ENCODE assay signal across 9 mouse cellular contexts in genomic region chr7:4521231-4522003, GRCm38 (mm10). TPM values are rescaled to one million over a fixed set of nuclear protein-coding genes. Genes with fewer than 3 reads are reported as not detected.
DNase-seq lines count a peak whose midpoint lies in the region; ATAC-seq lines count a peak whose summit lies in the region.
"Had no signal": no experiment of that assay in that cellular context is flagged by ENCODE, and none has a peak within 500 bp of the region (broad histone marks: within the 10 kb centered on the region; RNA-seq: fewer than 3 reads in every experiment).

No protein-coding gene starts in this region.

- peaks cover 31% of the 10 kb centered on the region for H3K4me1 ChIP-seq in kidney, embryonic 15.5 days
- peaks cover 6% of the 10 kb centered on the region for H3K4me1 ChIP-seq in forebrain, embryonic 16.5 days (replicated peaks; ENCODE audit: control insufficient read depth, insufficient read depth, low read length)
- no peaks in the 10 kb centered on the region; the same call in 1 of the 2 replicates for H3K4me1 ChIP-seq in limb, embryonic 11.5 days (ENCODE audit: control insufficient read depth, insufficient read depth, low read length)
- peaks cover 4% of the 10 kb centered on the region; the same call in 1 of the 2 replicates for H3K4me1 ChIP-seq in stomach, embryonic 16.5 days (ENCODE audit: control insufficient read depth, insufficient read depth, low read length)

- H3K9me3 ChIP-seq in kidney, embryonic 15.5 days (replicated peaks) = no peaks in the 10 kb centered on the region
- no peaks in the 10 kb centered on the region for H3K9me3 ChIP-seq in forebrain, embryonic 16.5 days (ENCODE audit: control insufficient read depth, low read length)
- H3K9me3 ChIP-seq in limb, embryonic 11.5 days (ENCODE audit: control insufficient read depth, low read length) = no peaks in the 10 kb centered on the region
- H3K9me3 ChIP-seq in stomach, embryonic 16.5 days (replicated peaks; ENCODE audit: control insufficient read depth, low read length) = no peaks in the 10 kb centered on the region

- no peak overlapping the region for H3K9ac ChIP-seq in kidney, embryonic 15.5 days
- no peak overlapping the region; the same call in 1 of the 2 replicates for H3K9ac ChIP-seq in forebrain, embryonic 16.5 days (replicated peaks; ENCODE audit: low read depth, low read length)
- no peak overlapping the region for H3K9ac ChIP-seq in limb, embryonic 11.5 days (ENCODE audit: low read length)
- H3K9ac ChIP-seq in stomach, embryonic 16.5 days (ENCODE audit: low read length) = peak overlapping the region; percentile 28; the same call in 1 of the 2 replicates

- no peaks in the 10 kb centered on the region for H3K36me3 ChIP-seq in kidney, embryonic 15.5 days
- H3K36me3 ChIP-seq in forebrain, embryonic 16.5 days (ENCODE audit: control insufficient read depth, insufficient read depth) = no peaks in the 10 kb centered on the region
- H3K36me3 ChIP-seq in limb, embryonic 11.5 days (ENCODE audit: control insufficient read depth, insufficient read depth, low read length) = no peaks in the 10 kb centered on the region
- H3K36me3 ChIP-seq in stomach, embryonic 16.5 days (ENCODE audit: control insufficient read depth, insufficient read depth, low read length) = no peaks in the 10 kb centered on the region

- ATAC-seq in kidney, embryonic 15.5 days (replicated peaks; ENCODE audit: low FRiP score) = 0 out of 2 replicates have a peak, but pooled peaks have one; percentile 4
- no peak for ATAC-seq in forebrain, embryonic 16.5 days
- 0 out of 2 replicates have a peak, but pooled peaks have one; percentile 1 for ATAC-seq in limb, embryonic 11.5 days (ENCODE audit: insufficient number of reproducible peaks, low FRiP score, low TSS enrichment, low read depth)
- no peak for ATAC-seq in stomach, embryonic 16.5 days (ENCODE audit: insufficient read depth, low FRiP score)
- ATAC-seq in cerebellum, adult (ENCODE audit: insufficient number of reproducible peaks, low FRiP score, low TSS enrichment) = no peak
- no peak for ATAC-seq in monocyte, adult 5-6 weeks (replicated peaks; ENCODE audit: insufficient number of reproducible peaks, low FRiP score, low TSS enrichment, poor library complexity, severe bottlenecking)

- 28% methylated on average over 32 of the region's 32 CpGs for WGBS in kidney, embryonic 15.5 days
- 37% methylated on average over 32 of the region's 32 CpGs for WGBS in forebrain, embryonic 16.5 days
- 32% methylated on average over 32 of the region's 32 CpGs for WGBS in limb, embryonic 11.5 days
- 29% methylated on average over 32 of the region's 32 CpGs for WGBS in stomach, embryonic 16.5 days

- H3K4me2 ChIP-seq in kidney, embryonic 15.5 days = peak overlapping the region; percentile 58
- H3K4me2 ChIP-seq in forebrain, embryonic 16.5 days (ENCODE audit: low read length) = peak overlapping the region; percentile 59
- peak overlapping the region; percentile 28 for H3K4me2 ChIP-seq in limb, embryonic 11.5 days (ENCODE audit: low read depth, severe bottlenecking)
- peak overlapping the region; percentile 56 for H3K4me2 ChIP-seq in stomach, embryonic 16.5 days (ENCODE audit: low read depth, low read length)

- peak overlapping the region; percentile 29 for H3K4me3 ChIP-seq in kidney, embryonic 15.5 days (replicated peaks)
- H3K4me3 ChIP-seq in forebrain, embryonic 16.5 days (replicated peaks; ENCODE audit: low read length) = peak overlapping the region; percentile 27
- H3K4me3 ChIP-seq in limb, embryonic 11.5 days (ENCODE audit: low read depth, low read length) = no peak overlapping the region
- H3K4me3 ChIP-seq in stomach, embryonic 16.5 days (replicated peaks; ENCODE audit: low read length) = peak overlapping the region; percentile 34

- H3K27ac ChIP-seq in kidney, embryonic 15.5 days = no peak overlapping the region
- H3K27ac ChIP-seq in forebrain, embryonic 16.5 days (ENCODE audit: low read length) = no peak overlapping the region
- H3K27ac ChIP-seq in limb, embryonic 11.5 days (replicated peaks; ENCODE audit: low read depth, low read length) = no peak overlapping the region
- no peak overlapping the region for H3K27ac ChIP-seq in stomach, embryonic 16.5 days (ENCODE audit: low read length)

- DNase-seq in kidney, postnatal 25 days = no peak
- no peak for DNase-seq in limb, embryonic 11.5 days (ENCODE audit: low spot score)
- no peak for DNase-seq in gastrocnemius, adult 8-10 months (ENCODE audit: low spot score in 2 of 2)

- no peaks in the 10 kb centered on the region for H3K27me3 ChIP-seq in kidney, embryonic 15.5 days
- H3K27me3 ChIP-seq in forebrain, embryonic 16.5 days (replicated peaks; ENCODE audit: control insufficient read depth, insufficient read depth, low read length) = 0 out of 2 replicates have a peak, but pooled peaks cover 4% of the 10 kb centered on the region
- no peaks in the 10 kb centered on the region for H3K27me3 ChIP-seq in limb, embryonic 11.5 days (ENCODE audit: control insufficient read depth, insufficient read depth, low read length)
- H3K27me3 ChIP-seq in stomach, embryonic 16.5 days (ENCODE audit: control insufficient read depth, insufficient read depth, low read length) = no peaks in the 10 kb centered on the region
- H3K27me3 ChIP-seq: CH12.LX had no signal

RNA-seq across cellular contexts. Expression of gene Tnni3, which starts 2.6 kb away (rescaled TPM):
- polyA plus RNA-seq in kidney, embryonic 15.5 days (2015; fragmentation: Nextera tagmentation; extraction: Ambion mirVana) = 6.6 and 6.9 TPM in 2 replicates
- polyA plus RNA-seq in forebrain, embryonic 16.5 days (2015; fragmentation: Nextera tagmentation; extraction: Ambion mirVana) = 1.2 and 1.7 TPM in 2 replicates
- polyA plus RNA-seq in limb, embryonic 11.5 days (2014; fragmentation: Nextera tagmentation; extraction: Ambion mirVana) = 3.2 and 5.3 TPM in 2 replicates
- 5.1 and 7.4 TPM in 2 replicates for polyA plus RNA-seq in stomach, embryonic 16.5 days (2015; fragmentation: Nextera tagmentation; extraction: Ambion mirVana)
- 1 to 10 TPM; 1.8 to 3.0 (median 2.3) TPM for total RNA-seq in gastrocnemius, adult 8-10 months (2022)
- total RNA-seq in monocyte, adult 5-6 weeks (2017) = 6.1 to 6.3 TPM in 2 of 3 replicates, not detected in the other

RNA-seq across cellular contexts. Expression of gene Tnnt1, which starts 5.2 kb away (rescaled TPM):
- polyA plus RNA-seq in kidney, embryonic 15.5 days (2015; fragmentation: Nextera tagmentation; extraction: Ambion mirVana) = 37.2 and 48.6 TPM in 2 replicates
- 2.1 and 2.6 TPM in 2 replicates for polyA plus RNA-seq in forebrain, embryonic 16.5 days (2015; fragmentation: Nextera tagmentation; extraction: Ambion mirVana)
- polyA plus RNA-seq in limb, embryonic 11.5 days (2014; fragmentation: Nextera tagmentation; extraction: Ambion mirVana) = 59.4 and 64.7 TPM in 2 replicates
- 26.7 and 111 TPM in 2 replicates for polyA plus RNA-seq in stomach, embryonic 16.5 days (2015; fragmentation: Nextera tagmentation; extraction: Ambion mirVana)
- total RNA-seq in gastrocnemius, adult 8-10 months (2022) = 100 to 1,000 TPM; 464 to 544 (median 482) TPM
- not detected in 3 replicates for total RNA-seq in monocyte, adult 5-6 weeks (2017)

RNA-seq across cellular contexts. Expression of gene Dnaaf3, which starts 10.8 kb away (rescaled TPM):
- polyA plus RNA-seq in kidney, embryonic 15.5 days (2015; fragmentation: Nextera tagmentation; extraction: Ambion mirVana) = 3.2 and 3.5 TPM in 2 replicates
- 1.4 and 1.6 TPM in 2 replicates for polyA plus RNA-seq in forebrain, embryonic 16.5 days (2015; fragmentation: Nextera tagmentation; extraction: Ambion mirVana)
- 1.9 and 2.4 TPM in 2 replicates for polyA plus RNA-seq in limb, embryonic 11.5 days (2014; fragmentation: Nextera tagmentation; extraction: Ambion mirVana)
- polyA plus RNA-seq in stomach, embryonic 16.5 days (2015; fragmentation: Nextera tagmentation; extraction: Ambion mirVana) = 2.2 TPM in 2 replicates
- under 1 TPM in 1 of 4 experiments, not detected in 3; 0.13 TPM for total RNA-seq in gastrocnemius, adult 8-10 months (2022)
- total RNA-seq in monocyte, adult 5-6 weeks (2017) = 0.85 to 2.0 TPM (median 1.8 TPM) in 3 replicates

RNA-seq across cellular contexts. Expression of gene Ppp1r12c, which starts 19.9 kb away (rescaled TPM):
- 38.2 and 43.9 TPM in 2 replicates for polyA plus RNA-seq in kidney, embryonic 15.5 days (2015; fragmentation: Nextera tagmentation; extraction: Ambion mirVana)
- 40.6 and 50.0 TPM in 2 replicates for polyA plus RNA-seq in forebrain, embryonic 16.5 days (2015; fragmentation: Nextera tagmentation; extraction: Ambion mirVana)
- 40.9 and 46.0 TPM in 2 replicates for polyA plus RNA-seq in limb, embryonic 11.5 days (2014; fragmentation: Nextera tagmentation; extraction: Ambion mirVana)
- 20.3 and 22.3 TPM in 2 replicates for polyA plus RNA-seq in stomach, embryonic 16.5 days (2015; fragmentation: Nextera tagmentation; extraction: Ambion mirVana)
- 10 to 100 TPM; 11.6 to 17.2 (median 16.7) TPM for total RNA-seq in gastrocnemius, adult 8-10 months (2022)
- 272 to 296 TPM (median 283 TPM) in 3 replicates for total RNA-seq in monocyte, adult 5-6 weeks (2017)

RNA-seq across cellular contexts. Expression of gene Syt5, which starts 25.9 kb away (rescaled TPM):
- 6.5 and 7.5 TPM in 2 replicates for polyA plus RNA-seq in kidney, embryonic 15.5 days (2015; fragmentation: Nextera tagmentation; extraction: Ambion mirVana)
- polyA plus RNA-seq in forebrain, embryonic 16.5 days (2015; fragmentation: Nextera tagmentation; extraction: Ambion mirVana) = 176 and 222 TPM in 2 replicates
- 4.1 and 4.2 TPM in 2 replicates for polyA plus RNA-seq in limb, embryonic 11.5 days (2014; fragmentation: Nextera tagmentation; extraction: Ambion mirVana)
- polyA plus RNA-seq in stomach, embryonic 16.5 days (2015; fragmentation: Nextera tagmentation; extraction: Ambion mirVana) = 8.5 TPM in 2 replicates
- under 1 TPM in 1 of 4 experiments, not detected in 3; 0.15 TPM for total RNA-seq in gastrocnemius, adult 8-10 months (2022)
- not detected in 3 replicates for total RNA-seq in monocyte, adult 5-6 weeks (2017)

Comparison
In these comparisons a context has a peak if more than half of its experiments do, and no peak if none do; other contexts are left out.
1. ATAC-seq: peak in kidney, embryonic 15.5 days (single experiment) and limb, embryonic 11.5 days (single experiment); none in forebrain, embryonic 16.5 days (single experiment), stomach, embryonic 16.5 days (single experiment), cerebellum, adult (single experiment) and monocyte, adult 5-6 weeks (single experiment).
2. Peak in every context shown above with its lines, with median percentiles within 50 percentile points of each other: H3K4me2 ChIP-seq.